Mouse (Mus musculus): ENCODE data around the gene Ccdc9. TPM values are rescaled to one million over a fixed set of nuclear protein-coding genes. Genes with fewer than 3 reads are reported as not detected.

Gene Ccdc9
- polyA plus RNA-seq (2012; rRNA removed): 79.2 and 222 TPM in 2 replicates

GRCm38 (mm10) chr7:16286026-16286961, at the start of gene Ccdc9:
Ccdc9 (minus strand) TSS chr7:16286795.

GRCm38 (mm10) chr7:16308093-16308492, 21.5 kb upstream of the Ccdc9 start, which contains the start of gene Bbc3:
Bbc3 (plus strand) TSS chr7:16308393.

GRCm38 (mm10) chr7:16273081-16273765, 13.4 kb downstream of the Ccdc9 start, which contains the start of gene Inafm1:
Inafm1 (minus strand) TSS chr7:16273617.

GRCm38 (mm10) chr7:16259110-16259590, 27.4 kb downstream of the Ccdc9 start, which contains the start of gene C5ar1:
C5ar1 (minus strand) TSS chr7:16259540.

GRCm38 (mm10) chr7:16244067-16244466, 42.5 kb downstream of the Ccdc9 start, which contains the start of gene C5ar2:
C5ar2 (minus strand) TSS chr7:16244154.

Other genes with a start within 250 kb of the Ccdc9 start
- 14.4 and 18.2 TPM in 2 replicates for gene Bicra, start 238.9 kb downstream of the Ccdc9 start, polyA plus RNA-seq (2012; rRNA removed)
- gene Zfp541, start 225.0 kb downstream of the Ccdc9 start, polyA plus RNA-seq (2012; rRNA removed): 0.02 and 0.06 TPM in 2 replicates
- 89.3 and 171 TPM in 2 replicates for gene Napa, start 188.3 kb downstream of the Ccdc9 start, polyA plus RNA-seq (2012; rRNA removed)
- 22.1 and 26.5 TPM in 2 replicates for gene Kptn, start 166.9 kb downstream of the Ccdc9 start, polyA plus RNA-seq (2012; rRNA removed)
- gene Slc8a2, start 157.0 kb downstream of the Ccdc9 start, polyA plus RNA-seq (2012; rRNA removed): 9.7 and 12.6 TPM in 2 replicates
- gene Meis3, start 111.7 kb downstream of the Ccdc9 start, polyA plus RNA-seq (2012; rRNA removed): 80.4 and 100 TPM in 2 replicates
- gene Dhx34, start 64.8 kb downstream of the Ccdc9 start, polyA plus RNA-seq (2012; rRNA removed): 14.1 and 16.5 TPM in 2 replicates
- 0.07 and 0.13 TPM in 2 replicates for gene C5ar2, start 42.6 kb downstream of the Ccdc9 start, polyA plus RNA-seq (2012; rRNA removed)
- 0.98 and 3.1 TPM in 2 replicates for gene C5ar1, start 27.3 kb downstream of the Ccdc9 start, polyA plus RNA-seq (2012; rRNA removed)
- 20.1 and 23.7 TPM in 2 replicates for gene Inafm1, start 13.2 kb downstream of the Ccdc9 start, polyA plus RNA-seq (2012; rRNA removed)
- gene Bbc3, start 21.6 kb upstream of the Ccdc9 start, polyA plus RNA-seq (2012; rRNA removed): 9.5 and 14.2 TPM in 2 replicates
- gene Sae1, start 101.0 kb upstream of the Ccdc9 start, polyA plus RNA-seq (2012; rRNA removed): 217 and 361 TPM in 2 replicates
- 57.7 and 93.9 TPM in 2 replicates for gene Zc3h4, start 114.1 kb upstream of the Ccdc9 start, polyA plus RNA-seq (2012; rRNA removed)
- gene Tmem160, start 166.0 kb upstream of the Ccdc9 start, polyA plus RNA-seq (2012; rRNA removed): 39.6 and 43.5 TPM in 2 replicates
- gene Npas1, start 190.9 kb upstream of the Ccdc9 start, polyA plus RNA-seq (2012; rRNA removed): 0.27 and 1.0 TPM in 2 replicates